Mouse (Mus musculus) myocyte (in vitro differentiated cells): ENCODE data around the gene Rbms3. TPM values are rescaled to one million over a fixed set of nuclear protein-coding genes. Genes with fewer than 3 reads are reported as not detected.

Source experiments
- H3K27me3 ChIP-seq: one replicate; pipeline ENCODE4 v1.6.1; 2011; ENCODE audit not compliant: control insufficient read depth, insufficient read depth, insufficient read length
- H3K36me3 ChIP-seq: one replicate; pipeline ENCODE4 v1.6.1; 2011; ENCODE audit not compliant: control insufficient read depth, insufficient read depth
- H3K4me2 ChIP-seq: one replicate; pipeline ENCODE4 v1.6.1; 2011; ENCODE audit warnings: low read depth, control low read depth
- H3K4me3 ChIP-seq: one replicate; pipeline ENCODE4 v1.5.1; 2011; ENCODE audit warnings: mild to moderate bottlenecking, control low read depth, moderate library complexity
- H3K79me2 ChIP-seq: one replicate; pipeline ENCODE4 v1.6.1; 2011; ENCODE audit not compliant: control insufficient read depth, insufficient read depth
- H3ac ChIP-seq: one replicate; pipeline ENCODE4 v1.6.1; 2011; ENCODE audit not compliant: control insufficient read depth, insufficient read length
- CEBPB ChIP-seq: IDR thresholded peaks from 2 replicates; pipeline ENCODE4 v1.6.1; 2011; ENCODE audit warnings: mild to moderate bottlenecking, moderate library complexity; ENCODE audit not compliant: poor library complexity, insufficient read depth, severe bottlenecking
- E2F4 ChIP-seq: IDR thresholded peaks from one replicate; pipeline ENCODE4 v1.6.1; 2011; ENCODE audit warnings: mild to moderate bottlenecking, control low read depth, moderate library complexity; ENCODE audit not compliant: insufficient read depth
- MAX ChIP-seq: IDR thresholded peaks from one replicate; pipeline ENCODE4 v1.6.1; 2011; ENCODE audit warnings: low read depth, mild to moderate bottlenecking, control low read depth
- MYOD1 ChIP-seq, 3 experiments: IDR thresholded peaks; one replicate each; pipeline ENCODE4 v1.6.1; 2011; ENCODE audit warnings: control low read depth in 2 of 3, low read depth in 2 of 3, mild to moderate bottlenecking in 2 of 3, moderate library complexity in 1 of 3; ENCODE audit not compliant: insufficient read length in 2 of 3, control insufficient read depth in 1 of 3
- MYOG ChIP-seq, 3 experiments: IDR thresholded peaks; one replicate each; pipeline ENCODE4 v1.6.1; 2011; ENCODE audit warnings: control low read depth in 2 of 3, low read depth in 2 of 3, mild to moderate bottlenecking in 2 of 3; ENCODE audit not compliant: insufficient read length in 2 of 3, control insufficient read depth in 1 of 3, insufficient read depth in 1 of 3
- POLR2A ChIP-seq: IDR thresholded peaks from one replicate; pipeline ENCODE4 v1.6.1; 2011; ENCODE audit warnings: low read depth, mild to moderate bottlenecking, control low read depth, moderate library complexity; ENCODE audit not compliant: insufficient read length
- POLR2AphosphoS2 ChIP-seq: IDR thresholded peaks from one replicate; pipeline ENCODE4 v1.6.1; 2011; ENCODE audit warnings: low read depth, control low read depth; ENCODE audit not compliant: insufficient read length
- SRF ChIP-seq: IDR thresholded peaks from one replicate; pipeline ENCODE4 v1.6.1; 2011; ENCODE audit warnings: low read depth; ENCODE audit not compliant: control insufficient read depth, insufficient read length
- TCF12 ChIP-seq: IDR thresholded peaks from one replicate; pipeline ENCODE4 v1.6.1; 2011; ENCODE audit warnings: mild to moderate bottlenecking, control low read depth; ENCODE audit not compliant: poor library complexity, insufficient read depth, severe bottlenecking
- TCF3 ChIP-seq: IDR thresholded peaks from one replicate; pipeline ENCODE4 v1.6.1; 2011; ENCODE audit warnings: low read depth, control low read depth; ENCODE audit not compliant: insufficient read length
- polyA plus RNA-seq: library from polyadenylated mRNA; unstranded; fragments of >200 nt; fragmentation: generic; extraction: Trizol; gene quantifications from one replicate; pipeline ENCODE4 v1.2.1, GENCODE M21; 2012; ENCODE audit warnings: missing spikeins

Rbms3 gene
- polyA plus RNA-seq, 1 experiment: 4.5 TPM

DNA sequence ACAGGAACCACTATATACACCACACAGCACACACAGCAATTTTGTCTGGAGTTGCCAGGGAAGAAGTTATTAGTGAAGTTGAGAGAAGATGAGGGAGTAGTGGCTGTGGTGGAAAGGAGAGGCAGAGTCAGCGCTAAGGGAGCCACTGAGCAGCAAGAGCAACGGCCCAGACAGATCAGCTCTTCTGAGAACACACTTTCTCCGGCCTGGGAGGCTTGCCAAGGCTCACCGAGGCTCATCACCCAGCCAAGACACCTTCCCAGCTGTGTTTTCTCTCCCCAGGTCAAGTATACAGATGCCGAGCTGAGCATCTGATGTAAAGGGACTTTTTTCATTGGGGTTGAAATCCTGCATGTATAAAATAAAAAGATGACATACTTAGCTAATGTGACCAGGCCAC lies 206.5 kb downstream of the Rbms3 start:
- Histone ChIP-seq H3K4me3 (no peak overlapping the region), H3K36me3 (no peaks in the 10 kb centered on the region), H3K79me2 (no peaks in the 10 kb centered on the region), H3K27me3 (no peaks in the 10 kb centered on the region), H3ac (no peak overlapping the region), H3K4me2 (no peak overlapping the region)
- TF ChIP-seq SRF: no peak
- no peak for TF ChIP-seq TCF12
- no peak for TF ChIP-seq E2F4

DNA sequence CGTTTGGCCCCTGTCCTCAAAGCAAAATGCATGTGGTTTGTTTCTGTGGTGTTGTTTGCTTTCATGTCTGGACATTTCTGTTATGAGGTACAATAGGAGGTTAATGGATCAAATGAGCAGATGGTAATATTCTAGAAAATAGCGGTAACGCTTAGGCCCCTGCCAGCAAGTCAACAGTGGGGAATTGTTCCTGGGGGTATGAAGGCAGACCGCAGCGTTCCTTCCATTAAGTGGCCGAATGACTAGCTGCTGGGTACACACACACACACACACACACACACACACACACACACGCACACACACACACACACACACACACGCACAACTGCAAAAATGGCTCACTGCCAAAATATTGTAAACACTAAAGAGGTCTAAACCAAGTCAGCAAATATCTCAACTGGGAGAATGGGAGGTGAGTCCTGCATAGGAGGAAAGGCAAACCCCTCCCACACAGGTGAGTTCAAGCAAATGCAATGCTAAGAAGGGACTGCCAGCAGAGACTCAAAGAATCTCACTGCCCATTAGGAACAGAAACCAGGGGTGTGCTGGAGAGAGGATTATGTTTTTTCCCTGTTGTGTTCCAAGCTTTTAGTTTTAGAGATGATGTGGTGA lies 209.7 kb downstream of the Rbms3 start:
- Histone ChIP-seq H3ac (no peak overlapping the region), H3K36me3 (no peaks in the 10 kb centered on the region), H3K4me2 (no peak overlapping the region), H3K27me3 (no peaks in the 10 kb centered on the region), H3K4me3 (no peak overlapping the region), H3K79me2 (no peaks in the 10 kb centered on the region)
- TF ChIP-seq TCF12 (no peak), SRF (no peak), POLR2AphosphoS2 (no peak), MYOD1 (IDR thresholded peaks at IDR 0.05; ENCODE audit: control insufficient read depth in 1 of 3, insufficient read length in 2 of 3, low read depth in 2 of 3) (no peak), E2F4 (no peak)

DNA sequence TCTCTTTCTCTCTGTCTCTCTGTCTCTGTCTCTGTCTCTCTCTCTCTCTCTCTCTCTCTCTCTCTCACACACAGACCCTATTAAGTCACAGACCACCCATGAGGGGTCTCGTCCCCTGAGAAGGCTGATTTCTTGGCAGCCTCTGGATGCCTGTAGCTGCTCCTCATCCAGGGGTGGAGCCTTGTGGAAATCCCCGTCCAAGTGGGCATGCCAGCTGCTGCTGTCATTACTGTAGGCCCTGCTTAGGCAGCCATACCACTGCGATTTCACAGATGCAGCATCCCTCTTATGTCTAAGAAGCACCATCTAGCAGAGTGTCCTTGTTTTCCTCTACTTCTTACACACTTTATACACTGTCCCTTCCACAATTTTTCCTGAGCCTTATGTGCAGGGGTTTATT lies 216.5 kb downstream of the Rbms3 start:
- Histone ChIP-seq H3K79me2 (no peaks in the 10 kb centered on the region), H3K36me3 (no peaks in the 10 kb centered on the region), H3K4me3 (no peak overlapping the region), H3ac (no peak overlapping the region), H3K27me3 (no peaks in the 10 kb centered on the region), H3K4me2 (peak overlapping the region; percentile 14)
- TF ChIP-seq MYOG (IDR thresholded peaks at IDR 0.05; ENCODE audit: control insufficient read depth in 1 of 3, insufficient read depth in 1 of 3, insufficient read length in 2 of 3, low read depth in 2 of 3) (peak in 1 of 3 experiments; percentile 55), MAX (no peak), TCF3 (peak; percentile 11), MYOD1 (IDR thresholded peaks at IDR 0.05; ENCODE audit: control insufficient read depth in 1 of 3, insufficient read length in 2 of 3, low read depth in 2 of 3) (peak; percentile 81 to 100 (median 99)), POLR2A (no peak), CEBPB (no peak), POLR2AphosphoS2 (no peak)

DNA sequence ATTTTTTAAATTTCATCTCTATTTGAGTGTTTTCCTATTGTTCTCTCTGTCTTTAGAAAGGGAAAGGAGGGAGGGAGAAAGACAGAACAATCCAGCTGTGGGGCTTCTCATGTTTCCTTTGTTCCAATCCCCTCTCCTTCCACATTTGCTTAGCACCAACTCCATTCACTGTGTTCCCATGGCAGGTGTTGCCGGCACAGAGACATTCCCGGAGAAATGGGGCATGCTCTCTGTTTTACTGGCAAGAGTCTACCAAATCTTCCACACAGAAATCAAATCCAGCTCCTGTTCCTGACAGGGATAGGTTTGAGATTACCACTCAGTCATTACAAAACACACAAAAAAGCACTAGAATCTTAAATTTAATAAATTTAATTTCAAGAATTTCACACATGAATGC lies 217.1 kb downstream of the Rbms3 start:
- TF ChIP-seq CEBPB (no peak), MYOD1 (IDR thresholded peaks at IDR 0.05; ENCODE audit: control insufficient read depth in 1 of 3, insufficient read length in 2 of 3, low read depth in 2 of 3) (peak in 2 of 3 experiments; percentile 30 to 61)
- H3K4me2 ChIP-seq: peak overlapping the region; percentile 14
- H3K36me3 ChIP-seq: no peaks in the 10 kb centered on the region
- no peaks in the 10 kb centered on the region for H3K79me2 ChIP-seq
- no peaks in the 10 kb centered on the region for H3K27me3 ChIP-seq
- no peak overlapping the region for H3ac ChIP-seq
- H3K4me3 ChIP-seq: no peak overlapping the region

DNA sequence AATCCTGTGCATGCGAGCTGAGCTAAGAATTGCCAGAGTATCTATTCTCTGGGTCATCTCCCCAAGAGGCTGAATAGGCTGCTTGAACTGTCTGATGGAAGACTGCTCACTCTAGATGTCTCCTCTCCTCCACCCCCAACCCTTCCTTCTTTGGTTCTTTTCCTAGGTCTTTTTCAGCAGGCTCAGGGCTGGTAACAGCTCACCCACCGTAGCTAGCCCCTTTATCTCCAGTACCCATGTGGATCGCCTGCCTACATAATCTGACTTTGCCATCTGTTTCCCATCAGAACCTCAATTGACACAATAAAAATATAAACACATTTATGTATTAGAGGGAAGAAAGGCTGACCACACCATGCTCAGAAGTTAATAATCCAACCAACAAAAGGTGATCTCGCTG lies 225.1 kb downstream of the Rbms3 start:
- H3ac ChIP-seq: no peak overlapping the region
- H3K79me2 ChIP-seq: no peaks in the 10 kb centered on the region
- no peak for TF ChIP-seq E2F4

DNA sequence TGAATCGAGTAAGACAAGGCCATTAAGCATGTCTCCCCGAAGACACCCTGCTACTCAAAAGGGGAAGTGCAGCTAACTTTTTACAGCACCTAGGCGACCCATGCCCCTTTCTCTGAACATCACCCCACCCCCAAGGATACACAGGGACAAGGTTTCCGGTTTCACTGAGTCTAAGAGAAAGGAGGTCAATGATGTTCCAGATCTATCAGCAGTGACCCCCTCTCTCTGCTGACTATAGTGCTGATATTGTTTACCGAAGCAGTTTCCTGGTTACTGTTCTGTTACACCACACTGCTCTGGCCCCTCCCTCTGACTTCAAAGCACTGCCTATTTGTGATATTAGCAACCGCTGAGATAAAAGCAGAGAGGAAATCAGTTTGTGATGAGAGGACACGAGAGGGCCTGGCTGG lies 229.4 kb downstream of the Rbms3 start:
- no peak for TF ChIP-seq MAX
- no peak for TF ChIP-seq TCF12
- TF ChIP-seq MYOG (IDR thresholded peaks at IDR 0.05; ENCODE audit: control insufficient read depth in 1 of 3, insufficient read depth in 1 of 3, insufficient read length in 2 of 3, low read depth in 2 of 3): no peak
- H3K4me3 ChIP-seq: no peak overlapping the region
- no peaks in the 10 kb centered on the region for H3K27me3 ChIP-seq
- no peak overlapping the region for H3ac ChIP-seq
- H3K36me3 ChIP-seq: no peaks in the 10 kb centered on the region
- no peaks in the 10 kb centered on the region for H3K79me2 ChIP-seq
- H3K4me2 ChIP-seq: no peak overlapping the region

More for the DNA sequence above, 225.1 kb downstream of the Rbms3 start:
- H3K4me2 ChIP-seq: no peak overlapping the region
- H3K27me3 ChIP-seq: no peaks in the 10 kb centered on the region
- no peak overlapping the region for H3K4me3 ChIP-seq
- no peaks in the 10 kb centered on the region for H3K36me3 ChIP-seq

DNA sequence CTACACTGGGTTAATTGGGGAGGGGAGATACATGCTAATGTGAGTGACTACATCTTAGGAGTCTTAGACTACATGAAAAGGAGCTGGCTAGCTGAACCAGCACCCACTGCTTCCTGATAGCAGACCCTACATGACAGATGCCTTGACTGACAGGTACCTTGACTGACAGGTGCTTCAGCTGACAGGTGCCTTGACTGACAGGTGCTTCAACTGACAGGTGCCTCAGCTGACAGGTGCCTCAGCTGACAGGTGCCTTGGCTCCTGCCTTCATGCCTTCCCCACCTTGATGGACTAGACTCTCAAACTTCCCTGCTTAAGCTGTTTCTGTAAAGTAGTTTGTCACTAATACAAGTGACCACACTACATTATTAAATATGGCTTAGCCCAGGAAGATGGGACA lies 232.6 kb downstream of the Rbms3 start:
- no peak for TF ChIP-seq MAX
- peak in 2 of 3 experiments; percentile 73 to 86 for TF ChIP-seq MYOD1 (IDR thresholded peaks at IDR 0.05; ENCODE audit: control insufficient read depth in 1 of 3, insufficient read length in 2 of 3, low read depth in 2 of 3)
- no peak for TF ChIP-seq TCF12
- no peak for TF ChIP-seq POLR2AphosphoS2
- peak in 2 of 3 experiments; percentile 24 to 62 for TF ChIP-seq MYOG (IDR thresholded peaks at IDR 0.05; ENCODE audit: control insufficient read depth in 1 of 3, insufficient read depth in 1 of 3, insufficient read length in 2 of 3, low read depth in 2 of 3)
- no peak for TF ChIP-seq TCF3
- TF ChIP-seq E2F4: no peak
- no peak overlapping the region for H3K4me3 ChIP-seq
- H3K36me3 ChIP-seq: no peaks in the 10 kb centered on the region
- no peak overlapping the region for H3ac ChIP-seq
- no peaks in the 10 kb centered on the region for H3K79me2 ChIP-seq
- no peaks in the 10 kb centered on the region for H3K27me3 ChIP-seq
- H3K4me2 ChIP-seq: no peak overlapping the region
